ENCODE assay signal across 26 mouse cellular contexts in the genomic region with DNA sequence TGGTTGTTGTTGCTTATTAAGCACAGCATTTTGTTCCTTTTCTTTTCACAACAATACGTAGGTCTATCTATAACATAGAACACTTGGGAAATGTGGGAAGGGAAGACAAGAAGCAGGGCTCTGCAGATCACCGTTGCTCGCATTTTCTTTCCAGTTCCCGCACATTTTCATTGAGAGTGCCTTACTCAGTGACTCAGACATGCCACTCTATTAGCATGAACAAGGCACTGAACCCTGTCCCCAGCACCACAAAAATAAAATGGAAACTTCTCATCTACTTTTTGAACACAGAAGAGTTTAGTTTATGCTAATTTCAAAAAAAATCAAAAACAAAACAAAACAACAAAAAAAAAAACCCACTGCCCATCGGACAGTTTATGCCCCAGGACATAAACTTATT. TPM values are rescaled to one million over a fixed set of nuclear protein-coding genes. Genes with fewer than 3 reads are reported as not detected.
DNase-seq lines count a peak whose midpoint lies in the region; ATAC-seq and TF ChIP-seq lines count a peak whose summit lies in the region.
"Had no signal": no experiment of that assay in that cellular context is flagged by ENCODE, and none has a peak within 500 bp of the region (broad histone marks: within the 10 kb centered on the region; RNA-seq: fewer than 3 reads in every experiment).

No protein-coding gene starts in this region.

- no peak for DNase-seq in heart, postnatal 4 days
- no peak for DNase-seq in layer of hippocampus, adult 2 months (ENCODE audit: low spot score in 2 of 2)
- no peak for DNase-seq in layer of hippocampus, adult 9-10 months (ENCODE audit: low spot score)
- DNase-seq in stomach, postnatal 0 days (ENCODE audit: low spot score) = no peak
- DNase-seq: adrenal gland, postnatal 25 days; gastrocnemius, postnatal 25 days; kidney, adult 2 months; kidney, postnatal 36 days; layer of hippocampus, postnatal 36 days; liver; lung, postnatal 10 days; thymus, adult 18-20 months; thymus, postnatal 36 days had no signal

- H3K4me3 ChIP-seq in heart, embryonic 14.5 days (ENCODE audit: control insufficient read depth in 1 of 2, insufficient read depth in 1 of 2, low read depth in 1 of 2, low read length in 2 of 2) = no peak overlapping the region
- H3K4me3 ChIP-seq in layer of hippocampus, adult 2 months = no peak overlapping the region
- no peak overlapping the region for H3K4me3 ChIP-seq in cortical plate, adult 2 months (ENCODE audit: insufficient read depth, low read length)
- no peak overlapping the region for H3K4me3 ChIP-seq in stomach, postnatal 0 days (ENCODE audit: low read depth, low read length)
- H3K4me3 ChIP-seq in midbrain, embryonic 13.5 days (replicated peaks) = no peak overlapping the region
- H3K4me3 ChIP-seq: embryonic facial prominence, embryonic 13.5 days; forebrain, embryonic 10.5 days; forebrain, embryonic 15.5 days; hindbrain, embryonic 10.5 days; hindbrain, embryonic 15.5 days; midbrain, embryonic 15.5 days had no signal

- no peak for TF ChIP-seq EP300 in stomach, postnatal 0 days (optimal IDR thresholded peaks at IDR 0.05)

- peak overlapping the region; percentile 53 for H3K4me2 ChIP-seq in heart, embryonic 14.5 days (ENCODE audit: low read length)
- no peak overlapping the region for H3K4me2 ChIP-seq in stomach, postnatal 0 days (replicated peaks; ENCODE audit: low read depth)
- H3K4me2 ChIP-seq in midbrain, embryonic 13.5 days (replicated peaks) = no peak overlapping the region
- H3K4me2 ChIP-seq: embryonic facial prominence, embryonic 13.5 days; forebrain, embryonic 15.5 days; hindbrain, embryonic 15.5 days; midbrain, embryonic 15.5 days had no signal

- no peaks in the 10 kb centered on the region for H3K27me3 ChIP-seq in heart, embryonic 14.5 days (ENCODE audit: control insufficient read depth, insufficient read depth, low read length)
- H3K27me3 ChIP-seq in stomach, postnatal 0 days (ENCODE audit: control insufficient read depth, insufficient read depth, low read length) = no peaks in the 10 kb centered on the region
- H3K27me3 ChIP-seq in midbrain, embryonic 13.5 days = no peaks in the 10 kb centered on the region
- H3K27me3 ChIP-seq: embryonic facial prominence, embryonic 13.5 days; forebrain, embryonic 15.5 days; hindbrain, embryonic 15.5 days; midbrain, embryonic 15.5 days had no signal

- H3K4me1 ChIP-seq in heart, embryonic 14.5 days (ENCODE audit: control insufficient read depth in 2 of 2, insufficient read depth in 2 of 2, low read length in 2 of 2) = peaks cover 9 to 21% of the 10 kb centered on the region in 2 experiments
- H3K4me1 ChIP-seq in cortical plate, adult 2 months (ENCODE audit: control insufficient read depth, insufficient read depth, low read length) = peaks cover 19% of the 10 kb centered on the region
- no peaks in the 10 kb centered on the region; the same call in 1 of the 2 replicates for H3K4me1 ChIP-seq in stomach, postnatal 0 days (replicated peaks; ENCODE audit: control insufficient read depth, insufficient read depth)
- peaks cover 13% of the 10 kb centered on the region for H3K4me1 ChIP-seq in midbrain, embryonic 13.5 days (replicated peaks)
- H3K4me1 ChIP-seq: embryonic facial prominence, embryonic 13.5 days had no signal

- H3K36me3 ChIP-seq in heart, embryonic 14.5 days (ENCODE audit: control insufficient read depth, insufficient read depth, low read length) = peaks cover 17% of the 10 kb centered on the region
- no peaks in the 10 kb centered on the region for H3K36me3 ChIP-seq in stomach, postnatal 0 days (ENCODE audit: control insufficient read depth, insufficient read depth, low read length)
- H3K36me3 ChIP-seq in midbrain, embryonic 13.5 days = peaks cover 20% of the 10 kb centered on the region

- WGBS in heart, embryonic 14.5 days = 87% methylated on average over 5 of the region's 5 CpGs
- WGBS in stomach, postnatal 0 days = 93% methylated on average over 5 of the region's 5 CpGs
- 91% methylated on average over 5 of the region's 5 CpGs for WGBS in midbrain, embryonic 13.5 days

- no peaks in the 10 kb centered on the region for H3K9me3 ChIP-seq in heart, embryonic 14.5 days (ENCODE audit: control insufficient read depth, low read length)
- no peaks in the 10 kb centered on the region for H3K9me3 ChIP-seq in stomach, postnatal 0 days (ENCODE audit: control insufficient read depth, low read length)
- H3K9me3 ChIP-seq in midbrain, embryonic 13.5 days = no peaks in the 10 kb centered on the region
- H3K9me3 ChIP-seq: embryonic facial prominence, embryonic 13.5 days; forebrain, embryonic 10.5 days; forebrain, embryonic 15.5 days; hindbrain, embryonic 10.5 days; hindbrain, embryonic 15.5 days; midbrain, embryonic 15.5 days had no signal

- H3K27ac ChIP-seq in heart, embryonic 14.5 days (replicated peaks in 1 of 2; ENCODE audit: control insufficient read depth in 1 of 2, insufficient read depth in 1 of 2, low read depth in 2 of 2, low read length in 2 of 2) = no peak overlapping the region
- H3K27ac ChIP-seq in layer of hippocampus, adult 2 months = peak overlapping the region; percentile 70
- H3K27ac ChIP-seq in cortical plate, adult 2 months (ENCODE audit: insufficient read depth, low read length) = peak overlapping the region; percentile 58; the same call in 1 of the 2 replicates
- H3K27ac ChIP-seq in stomach, postnatal 0 days (replicated peaks) = peak overlapping the region; percentile 75
- no peak overlapping the region for H3K27ac ChIP-seq in midbrain, embryonic 13.5 days
- H3K27ac ChIP-seq: embryonic facial prominence, embryonic 13.5 days; forebrain, embryonic 10.5 days; forebrain, embryonic 15.5 days; hindbrain, embryonic 10.5 days; hindbrain, embryonic 15.5 days; liver, embryonic 14.5 days; macrophage; midbrain, embryonic 15.5 days had no signal

- TF ChIP-seq CTCF in layer of hippocampus, adult 2 months (conservative IDR thresholded peaks at IDR 0.05) = no peak
- TF ChIP-seq CTCF in cortical plate, adult 2 months (IDR thresholded peaks at IDR 0.05; ENCODE audit: extremely low read depth, insufficient read depth, low read length) = no peak
- TF ChIP-seq CTCF in stomach, postnatal 0 days (IDR thresholded peaks at IDR 0.05; ENCODE audit: low read depth) = no peak

- no peak for TF ChIP-seq POLR2A in cortical plate, adult 2 months (IDR thresholded peaks at IDR 0.05; ENCODE audit: extremely low read depth, insufficient read depth, low read length)

- ATAC-seq in heart, embryonic 14.5 days (ENCODE audit: insufficient number of reproducible peaks, insufficient read depth, low FRiP score, low read depth) = no peak
- ATAC-seq in stomach, postnatal 0 days (ENCODE audit: low FRiP score, low TSS enrichment) = no peak
- ATAC-seq in midbrain, embryonic 13.5 days = no peak
- ATAC-seq: CD4-positive, CD25-positive, alpha-beta regulatory T cell, adult 4 months; forebrain, embryonic 15.5 days; inflammation-experienced regulatory T-cells, adult 6 months; midbrain, embryonic 15.5 days had no signal

- no peak overlapping the region for H3K9ac ChIP-seq in heart, embryonic 14.5 days (ENCODE audit: low read length)
- no peak overlapping the region for H3K9ac ChIP-seq in stomach, postnatal 0 days (ENCODE audit: low read length)
- H3K9ac ChIP-seq in midbrain, embryonic 13.5 days (replicated peaks) = no peak overlapping the region
- H3K9ac ChIP-seq: embryonic facial prominence, embryonic 13.5 days; forebrain, embryonic 15.5 days; hindbrain, embryonic 15.5 days; liver, embryonic 14.5 days; midbrain, embryonic 15.5 days had no signal

RNA-seq across cellular contexts. Expression of gene Sirpa, which starts 34.5 kb away (rescaled TPM):
- 19.8 and 20.8 TPM in 2 replicates for polyA plus RNA-seq in heart, embryonic 14.5 days (2014; fragmentation: Nextera tagmentation; extraction: Ambion mirVana)
- total RNA-seq in heart, postnatal 4 days (2021) = 10 to 100 TPM; 22.4 to 23.0 TPM
- total RNA-seq in layer of hippocampus, adult 2 months (2021) = 100 to 1,000 TPM; 279 to 289 TPM
- polyA plus RNA-seq in cortical plate, adult 2 months (2012; rRNA removed) = 314 and 333 TPM in 2 replicates
- 13.2 and 14.7 TPM in 2 replicates for polyA plus RNA-seq in stomach, postnatal 0 days (2015; fragmentation: Nextera tagmentation; extraction: Ambion mirVana)
- 19.1 and 21.0 TPM in 2 replicates for polyA plus RNA-seq in midbrain, embryonic 13.5 days (2015; fragmentation: Nextera tagmentation; extraction: Ambion mirVana)

Comparison
In these comparisons a context has a peak if more than half of its experiments do, and no peak if none do; other contexts are left out.
1. H3K27ac ChIP-seq: peak in layer of hippocampus, adult 2 months (single experiment), cortical plate, adult 2 months (single experiment) and stomach, postnatal 0 days (single experiment); none in heart, embryonic 14.5 days (0 of 2) and midbrain, embryonic 13.5 days (single experiment).
2. RNA of gene Sirpa, which starts 34.5 kb away (polyA plus RNA-seq): 314 to 333 TPM in cortical plate, adult 2 months; 19.1 to 21.0 TPM in midbrain, embryonic 13.5 days, 19.8 to 20.8 TPM in heart, embryonic 14.5 days and 13.2 to 14.7 TPM in stomach, postnatal 0 days; every median in the first group is over 10 times any median in the second.